Mouse (Mus musculus): Measurements from ENCODE around the gene Kel. TPM values are rescaled to one million over a fixed set of nuclear protein-coding genes. Genes with fewer than 3 reads are reported as not detected.

Gene Kel
- 0.81 and 2.9 TPM in 2 replicates for polyA plus RNA-seq (2015; fragmentation: Nextera tagmentation; extraction: Ambion mirVana)

DNA sequence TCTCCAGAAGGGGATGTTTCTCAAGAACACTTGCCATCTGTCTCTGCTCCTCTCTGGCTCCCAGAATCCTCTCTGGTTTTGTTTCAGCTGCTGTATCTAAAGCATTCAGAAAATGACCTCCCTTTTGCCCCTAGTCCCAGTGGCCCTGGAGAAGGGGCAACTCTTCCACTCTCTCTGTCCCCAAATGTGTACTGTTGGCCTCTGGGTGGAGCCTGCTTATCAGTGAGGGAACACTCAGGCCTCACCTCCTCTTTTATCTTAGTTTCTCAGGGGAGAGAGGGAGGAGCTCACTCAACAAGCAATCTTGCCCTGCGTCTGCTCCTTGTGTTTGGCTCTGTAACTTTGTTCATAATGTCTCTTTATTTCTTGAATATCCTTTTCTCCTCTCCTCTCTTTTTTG is at the start of gene Kel:
Gene Kel (minus strand): TSS at position 217 of the 400 bp plus-strand sequence.
- Histone ChIP-seq H3K4me2 (no peak within 1 kb of the TSS), H3K36me3 (ENCODE audit: poor library complexity, severe bottlenecking) (no peaks in the 10 kb centered on the region), H3K4me3 (no peak within 1 kb of the TSS), H3K4me1 (no peaks in the 10 kb centered on the region), H3K27me3 (no peaks in the 10 kb centered on the region), H3K9me3 (replicated peaks) (no peaks in the 10 kb centered on the region), H3K27ac (no peak within 1 kb of the TSS), H3K9ac (no peak within 1 kb of the TSS)
- ATAC-seq: no peak
- WGBS: 44% methylated on average over 1 of the region's 1 CpGs

DNA sequence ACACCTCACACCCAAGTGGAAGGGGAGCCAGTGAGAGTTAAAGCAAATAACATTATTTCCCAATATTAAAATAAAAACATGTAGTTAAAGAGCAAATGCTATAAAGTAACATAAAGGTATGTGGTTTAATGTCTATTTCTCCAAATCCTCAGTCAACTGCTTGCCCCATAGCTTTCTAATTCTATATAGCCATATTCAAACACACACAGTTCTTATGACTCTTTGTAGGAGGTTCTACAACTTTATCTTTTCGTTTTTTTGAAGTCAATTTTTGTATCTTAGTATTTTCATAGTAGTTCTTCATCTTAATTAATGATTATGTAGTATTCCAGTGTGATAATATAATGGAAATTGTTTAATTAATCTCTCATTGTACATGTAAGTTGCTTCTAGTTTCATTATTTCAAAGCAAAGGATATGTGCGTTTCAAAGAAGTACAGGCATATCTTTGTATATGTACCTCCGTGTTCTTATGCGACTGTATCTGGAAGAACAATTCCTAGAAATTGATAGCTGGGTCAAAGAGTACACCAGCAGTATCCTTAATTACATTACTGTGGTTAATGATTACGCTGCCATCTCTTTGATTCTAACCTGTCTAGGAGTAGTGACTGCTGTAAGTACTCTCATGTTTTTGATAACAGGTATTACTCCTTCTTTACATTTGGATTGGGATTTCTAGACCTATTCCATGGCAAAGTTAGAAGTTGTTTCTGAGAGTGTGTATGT is 40.7 kb upstream of the Kel start:
- no peaks in the 10 kb centered on the region for H3K9me3 ChIP-seq (replicated peaks)
- no peak overlapping the region for H3K27ac ChIP-seq
- no peaks in the 10 kb centered on the region for H3K36me3 ChIP-seq (ENCODE audit: poor library complexity, severe bottlenecking)
- ATAC-seq: no peak
- H3K4me2 ChIP-seq: no peak overlapping the region
- H3K9ac ChIP-seq: no peak overlapping the region
- 79% methylated on average over 5 of the region's 5 CpGs for WGBS
- H3K27me3 ChIP-seq: no peaks in the 10 kb centered on the region
- no peak overlapping the region for H3K4me3 ChIP-seq
- no peaks in the 10 kb centered on the region for H3K4me1 ChIP-seq

DNA sequence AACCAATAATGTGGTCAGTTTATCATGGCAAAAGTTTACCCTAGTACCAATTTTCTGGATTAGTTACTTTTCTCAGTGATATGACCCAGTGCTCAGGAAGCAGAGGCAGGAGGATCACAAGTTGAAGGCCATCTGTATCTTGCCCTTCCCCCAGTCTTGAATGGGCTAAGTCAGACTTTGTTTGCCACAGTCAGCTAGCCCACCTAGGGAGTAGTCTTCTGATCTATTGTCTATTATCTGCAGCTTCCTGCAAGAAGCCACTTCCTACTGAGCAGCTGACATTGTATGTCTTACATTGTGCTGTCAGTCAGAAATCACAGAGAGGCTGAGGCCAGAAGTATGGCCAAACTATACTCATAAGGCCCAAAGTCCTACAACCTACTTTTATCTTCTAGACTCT is 37.0 kb upstream of the Kel start:
- Histone ChIP-seq H3K4me1 (no peaks in the 10 kb centered on the region), H3K4me3 (no peak overlapping the region), H3K27ac (no peak overlapping the region), H3K9ac (no peak overlapping the region), H3K36me3 (ENCODE audit: poor library complexity, severe bottlenecking) (no peaks in the 10 kb centered on the region), H3K27me3 (no peaks in the 10 kb centered on the region), H3K9me3 (replicated peaks) (no peaks in the 10 kb centered on the region), H3K4me2 (no peak overlapping the region)
- no peak for ATAC-seq

DNA sequence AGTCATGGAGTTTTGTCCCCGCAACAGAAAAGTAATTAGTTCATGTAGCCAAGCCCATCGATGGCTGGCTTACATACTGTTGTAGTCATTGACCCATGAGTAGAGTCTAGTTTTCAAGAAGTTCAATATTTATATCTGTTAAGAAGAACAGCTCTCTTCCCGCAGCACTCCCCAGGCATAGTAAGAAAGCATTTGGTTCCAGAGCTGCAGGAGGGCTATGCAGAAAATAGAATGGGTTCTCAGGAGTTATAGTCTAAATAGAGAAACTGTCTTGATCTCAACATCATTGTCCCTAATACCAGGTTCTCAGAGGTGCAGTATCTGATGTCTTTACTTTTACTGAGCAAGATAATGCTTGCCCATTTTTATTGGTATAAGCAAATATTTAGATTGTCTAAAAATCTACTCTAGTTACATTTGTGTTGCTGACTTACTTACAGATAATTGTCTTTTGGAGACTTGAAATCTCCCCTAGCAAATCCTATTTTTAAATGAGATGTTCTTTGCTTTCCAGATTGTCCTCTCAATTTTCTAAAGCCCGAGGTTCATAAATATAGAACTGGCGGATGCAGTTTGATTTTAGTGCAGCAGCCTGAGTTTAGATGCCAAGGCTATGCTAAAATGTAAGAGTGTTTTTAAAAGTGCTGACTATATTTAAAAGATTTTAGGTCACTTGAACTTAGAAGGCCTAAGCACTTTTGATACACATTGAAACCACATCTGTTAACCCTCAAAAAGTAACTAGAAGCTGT is 30.8 kb upstream of the Kel start:
- Histone ChIP-seq H3K9me3 (replicated peaks) (no peaks in the 10 kb centered on the region), H3K4me3 (no peak overlapping the region), H3K36me3 (ENCODE audit: poor library complexity, severe bottlenecking) (no peaks in the 10 kb centered on the region), H3K4me2 (no peak overlapping the region), H3K9ac (no peak overlapping the region), H3K27me3 (no peaks in the 10 kb centered on the region), H3K4me1 (no peaks in the 10 kb centered on the region), H3K27ac (no peak overlapping the region)
- ATAC-seq: no peak
- 91% methylated on average over 5 of the region's 5 CpGs for WGBS

DNA sequence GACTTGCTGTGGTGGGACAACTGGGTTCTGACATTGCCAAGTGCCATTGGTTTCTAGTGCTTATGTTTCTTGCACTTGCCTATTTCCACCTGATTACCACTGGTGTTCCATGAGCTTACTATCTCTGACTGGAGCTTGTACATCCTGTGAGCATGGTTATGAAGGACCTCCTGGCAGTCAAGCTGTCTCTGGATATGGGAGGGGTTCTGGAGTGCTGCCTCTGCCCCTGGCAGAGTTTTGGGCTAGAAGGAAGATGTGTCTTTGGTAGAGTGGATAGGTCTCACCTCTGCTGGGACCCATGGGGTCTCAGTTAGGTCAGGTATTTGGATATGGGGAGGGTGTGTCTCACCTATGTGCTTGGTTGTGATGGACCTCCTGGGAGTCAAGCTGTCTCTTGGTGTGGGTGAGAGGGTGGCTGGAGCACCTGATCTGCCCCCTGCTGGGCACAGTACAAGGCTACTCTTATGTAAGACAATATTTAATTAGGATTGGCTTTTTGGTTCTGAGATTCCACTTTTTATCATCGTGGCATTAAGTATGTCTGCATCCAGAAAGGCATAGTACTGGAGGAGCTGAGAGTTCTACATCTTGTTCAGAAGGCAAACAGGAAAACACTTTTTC is 24.0 kb upstream of the Kel start:
- Histone ChIP-seq H3K4me1 (no peaks in the 10 kb centered on the region), H3K9me3 (replicated peaks) (no peaks in the 10 kb centered on the region), H3K9ac (no peak overlapping the region), H3K4me2 (no peak overlapping the region), H3K4me3 (no peak overlapping the region), H3K27me3 (no peaks in the 10 kb centered on the region), H3K36me3 (ENCODE audit: poor library complexity, severe bottlenecking) (no peaks in the 10 kb centered on the region), H3K27ac (no peak overlapping the region)
- 81% methylated on average over 1 of the region's 1 CpGs for WGBS
- ATAC-seq: no peak

DNA sequence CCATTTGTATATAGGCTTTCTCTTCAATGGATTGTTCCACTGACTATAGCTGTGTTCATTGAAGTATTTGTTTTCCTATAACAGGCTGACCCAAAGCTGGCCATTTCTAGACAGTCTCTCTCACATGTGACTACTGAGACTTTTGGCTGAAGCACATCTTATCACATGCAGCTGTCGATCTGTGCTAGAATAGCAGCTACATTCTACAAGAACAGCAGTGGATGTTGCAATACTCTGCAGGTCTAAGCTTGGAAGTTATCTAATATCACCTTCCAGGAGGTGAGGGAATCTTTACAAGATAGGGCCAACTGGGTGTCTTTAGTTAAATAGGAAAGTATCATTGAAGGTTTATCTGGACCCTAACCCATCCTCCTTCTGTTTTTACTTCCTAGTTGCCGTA is 17.3 kb upstream of the Kel start:
- Histone ChIP-seq H3K4me2 (no peak overlapping the region), H3K4me3 (no peak overlapping the region), H3K9me3 (replicated peaks) (no peaks in the 10 kb centered on the region), H3K4me1 (no peaks in the 10 kb centered on the region), H3K9ac (no peak overlapping the region), H3K36me3 (ENCODE audit: poor library complexity, severe bottlenecking) (no peaks in the 10 kb centered on the region), H3K27me3 (no peaks in the 10 kb centered on the region), H3K27ac (no peak overlapping the region)
- WGBS: 92% methylated on average over 2 of the region's 2 CpGs
- ATAC-seq: no peak

DNA sequence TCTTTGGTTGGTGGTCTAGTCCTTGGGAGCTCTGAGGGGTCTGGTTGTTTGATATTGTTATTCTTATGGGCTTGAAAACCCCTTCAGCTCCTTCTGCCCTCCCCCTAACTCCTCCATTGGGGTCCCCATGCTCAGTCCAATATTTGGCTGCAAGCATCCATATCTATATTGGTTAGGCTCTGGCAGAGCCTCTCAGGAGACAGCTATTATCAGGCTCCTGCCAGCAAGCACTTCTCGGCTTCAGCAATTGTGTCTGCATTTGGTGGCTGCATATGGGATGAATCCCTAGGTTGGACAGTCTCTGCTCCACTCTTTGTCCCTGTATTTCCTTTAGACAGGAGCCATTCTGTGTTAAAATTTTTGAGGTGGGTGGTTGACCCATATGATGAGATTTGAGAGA is 6.1 kb upstream of the Kel start:
- Histone ChIP-seq H3K4me1 (no peaks in the 10 kb centered on the region), H3K9ac (no peak overlapping the region), H3K9me3 (replicated peaks) (no peaks in the 10 kb centered on the region), H3K36me3 (ENCODE audit: poor library complexity, severe bottlenecking) (no peaks in the 10 kb centered on the region), H3K4me2 (no peak overlapping the region), H3K4me3 (no peak overlapping the region), H3K27ac (no peak overlapping the region), H3K27me3 (no peaks in the 10 kb centered on the region)
- no peak for ATAC-seq
- 84% methylated on average over 1 of the region's 1 CpGs for WGBS

DNA sequence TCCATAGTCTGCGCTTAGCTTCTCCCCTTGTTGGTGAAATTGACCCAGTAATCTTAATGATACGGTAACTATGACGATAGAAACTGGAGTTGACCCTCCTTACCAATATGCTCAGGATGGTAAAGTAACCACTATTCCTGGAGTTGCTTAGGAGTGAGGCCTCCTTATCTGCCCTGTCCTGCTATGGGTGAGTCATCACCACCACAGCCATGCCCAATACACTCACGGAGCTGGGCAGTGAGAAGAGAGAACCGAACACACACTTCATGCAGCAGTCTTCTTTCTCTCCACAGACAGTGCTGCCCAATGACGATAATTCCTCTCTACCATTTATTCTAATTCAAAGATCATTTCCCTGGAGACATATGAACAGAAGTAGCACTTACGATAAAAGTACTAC is 2.1 kb upstream of the Kel start:
- 94% methylated on average over 7 of the region's 7 CpGs for WGBS
- no peak for ATAC-seq

DNA sequence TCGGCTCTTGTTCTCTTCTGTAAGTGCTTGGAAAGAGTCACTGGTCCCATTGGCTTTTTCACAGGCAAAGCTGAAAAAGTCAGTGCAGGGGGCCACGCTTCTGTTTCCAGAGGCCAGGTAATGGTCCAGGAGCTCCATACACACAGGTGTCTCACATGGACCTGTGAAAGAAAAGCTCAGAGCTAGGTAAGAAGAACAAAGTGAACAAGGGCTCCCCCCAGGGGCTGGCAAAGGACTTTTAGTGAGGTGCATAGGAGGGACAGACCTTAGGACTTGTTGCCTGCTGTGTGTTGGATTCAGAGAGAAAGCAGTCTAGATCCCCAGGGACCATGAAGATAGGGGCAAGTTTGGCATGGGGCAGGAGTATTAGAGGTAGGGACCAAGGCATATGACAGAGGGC is 1.2 kb downstream of the Kel start:
- H3K27ac ChIP-seq: no peak overlapping the region
- WGBS: 79% methylated on average over 2 of the region's 2 CpGs
- H3K4me2 ChIP-seq: no peak overlapping the region
- ATAC-seq: no peak
- no peaks in the 10 kb centered on the region for H3K9me3 ChIP-seq (replicated peaks)
- H3K4me1 ChIP-seq: no peaks in the 10 kb centered on the region
- H3K36me3 ChIP-seq (ENCODE audit: poor library complexity, severe bottlenecking): no peaks in the 10 kb centered on the region
- H3K27me3 ChIP-seq: no peaks in the 10 kb centered on the region
- no peak overlapping the region for H3K4me3 ChIP-seq
- H3K9ac ChIP-seq: no peak overlapping the region

More for the DNA sequence above, 2.1 kb upstream of the Kel start:
- no peaks in the 10 kb centered on the region for H3K27me3 ChIP-seq
- H3K4me2 ChIP-seq: no peak overlapping the region
- H3K27ac ChIP-seq: no peak overlapping the region
- H3K9me3 ChIP-seq (replicated peaks): no peaks in the 10 kb centered on the region
- H3K36me3 ChIP-seq (ENCODE audit: poor library complexity, severe bottlenecking): no peaks in the 10 kb centered on the region
- no peak overlapping the region for H3K9ac ChIP-seq
- no peaks in the 10 kb centered on the region for H3K4me1 ChIP-seq
- no peak overlapping the region for H3K4me3 ChIP-seq

DNA sequence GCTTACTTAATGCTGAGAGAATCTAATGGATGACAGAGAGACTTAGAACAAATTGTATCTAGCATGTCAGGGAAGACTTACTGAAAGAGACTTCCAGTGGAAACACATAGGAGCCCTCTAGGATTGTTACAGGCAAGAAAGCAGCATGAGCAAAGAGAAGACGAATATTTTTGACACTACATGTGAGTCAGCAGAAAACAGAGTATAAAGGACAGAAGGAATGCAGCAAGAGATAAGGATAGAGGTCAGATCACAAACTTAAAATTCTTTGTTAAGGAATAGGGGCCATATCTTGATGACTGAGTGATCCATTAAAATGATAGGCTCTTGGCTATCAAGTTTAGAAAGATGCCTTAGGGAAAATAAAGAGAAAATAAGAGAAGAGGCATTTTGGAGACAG is 2.9 kb downstream of the Kel start:
- 89% methylated on average over 1 of the region's 1 CpGs for WGBS
- no peaks in the 10 kb centered on the region for H3K27me3 ChIP-seq
- ATAC-seq: no peak

DNA sequence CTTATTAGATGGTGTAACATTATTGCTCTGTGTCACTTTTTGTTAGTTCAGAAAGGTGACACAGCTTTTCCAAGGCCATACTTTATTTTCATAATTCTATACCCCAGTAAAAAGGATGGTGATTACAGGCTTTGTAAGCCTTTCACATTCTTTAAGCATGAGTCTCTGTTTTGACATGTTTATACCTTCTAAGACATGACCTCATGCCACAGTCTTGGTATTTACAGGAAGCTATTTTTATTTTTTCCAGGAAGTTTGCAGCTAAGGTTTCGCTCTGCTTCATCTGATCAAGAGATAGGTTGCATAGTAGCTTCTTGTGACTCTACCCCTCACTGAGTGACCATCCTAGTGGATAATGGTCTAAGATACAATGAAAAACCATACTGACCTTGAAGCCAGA is 9.7 kb downstream of the Kel start:
- WGBS: 91% methylated on average over 1 of the region's 1 CpGs
- Histone ChIP-seq H3K4me1 (no peaks in the 10 kb centered on the region), H3K4me2 (no peak overlapping the region), H3K27ac (no peak overlapping the region), H3K36me3 (ENCODE audit: poor library complexity, severe bottlenecking) (no peaks in the 10 kb centered on the region), H3K4me3 (no peak overlapping the region), H3K9ac (no peak overlapping the region), H3K9me3 (replicated peaks) (no peaks in the 10 kb centered on the region), H3K27me3 (no peaks in the 10 kb centered on the region)
- ATAC-seq: no peak

More for the DNA sequence above, 2.9 kb downstream of the Kel start:
- Histone ChIP-seq H3K9ac (no peak overlapping the region), H3K27ac (no peak overlapping the region), H3K36me3 (ENCODE audit: poor library complexity, severe bottlenecking) (no peaks in the 10 kb centered on the region), H3K9me3 (replicated peaks) (no peaks in the 10 kb centered on the region), H3K4me3 (no peak overlapping the region), H3K4me1 (no peaks in the 10 kb centered on the region), H3K4me2 (no peak overlapping the region)

DNA sequence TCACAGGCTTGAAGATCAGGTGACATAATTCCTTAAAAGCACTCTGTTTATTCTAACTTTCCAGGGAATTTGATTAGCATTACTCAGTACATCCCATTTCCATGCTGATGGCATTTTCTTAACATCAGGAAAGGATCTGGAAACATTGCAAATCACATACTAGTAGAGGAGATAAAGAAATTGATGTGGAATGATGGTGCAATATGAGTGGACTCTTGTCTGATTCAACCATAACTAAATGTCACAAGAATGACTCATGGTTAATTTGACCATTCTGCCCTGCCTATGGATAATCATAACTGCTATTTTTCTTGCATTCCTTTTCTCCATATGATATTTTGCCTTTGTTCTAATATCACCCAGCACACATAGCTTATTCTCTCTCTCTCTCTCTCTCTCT is 11.9 kb downstream of the Kel start:
- Histone ChIP-seq H3K4me3 (no peak overlapping the region), H3K27ac (no peak overlapping the region), H3K9ac (no peak overlapping the region), H3K27me3 (no peaks in the 10 kb centered on the region), H3K36me3 (ENCODE audit: poor library complexity, severe bottlenecking) (no peaks in the 10 kb centered on the region), H3K4me1 (no peaks in the 10 kb centered on the region), H3K9me3 (replicated peaks) (no peaks in the 10 kb centered on the region), H3K4me2 (no peak overlapping the region)
- no peak for ATAC-seq
